Mouse (Mus musculus): ENCODE data around the gene Kctd21.

Kctd21 gene

GRCm38 (mm10) chr7:97386106-97386805 lies 54.1 kb downstream of the Kctd21 start:
- CTCF ChIA-PET = no interaction called here

GRCm38 (mm10) chr7:97386806-97387370 lies 54.8 kb downstream of the Kctd21 start:
- CTCF ChIA-PET = no interaction called here

DNA sequence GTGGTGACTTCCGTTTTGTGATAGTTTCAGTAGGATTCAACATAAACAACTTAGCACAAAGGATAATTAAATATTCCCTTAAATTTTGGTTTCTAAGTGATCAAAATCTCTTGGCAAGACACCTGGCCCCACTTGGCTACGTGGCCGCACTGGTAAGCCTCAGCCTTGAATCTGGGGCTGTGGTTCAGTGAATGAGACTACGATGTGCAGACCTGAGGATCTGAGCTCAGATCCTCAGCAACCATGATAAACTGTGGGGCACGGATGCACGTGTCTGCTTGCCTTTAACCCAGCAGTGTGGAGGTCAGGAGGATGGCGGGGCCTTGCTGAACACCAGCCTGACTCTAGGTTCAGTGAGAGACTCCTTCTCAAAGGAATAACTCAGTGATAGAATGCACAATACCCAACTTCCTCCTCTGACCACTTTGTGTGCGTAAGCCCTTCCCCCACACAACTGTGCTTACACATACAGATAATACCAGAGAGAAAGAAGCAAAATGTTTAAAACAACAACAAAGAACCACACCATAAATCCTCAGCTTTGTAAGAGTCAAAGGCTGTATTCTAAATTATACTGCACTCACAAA lies 55.5 kb downstream of the Kctd21 start:
- CTCF ChIA-PET = no interaction called here

GRCm38 (mm10) chr7:97388541-97388940 lies 56.4 kb downstream of the Kctd21 start:
- CTCF ChIA-PET = no interaction called here

DNA sequence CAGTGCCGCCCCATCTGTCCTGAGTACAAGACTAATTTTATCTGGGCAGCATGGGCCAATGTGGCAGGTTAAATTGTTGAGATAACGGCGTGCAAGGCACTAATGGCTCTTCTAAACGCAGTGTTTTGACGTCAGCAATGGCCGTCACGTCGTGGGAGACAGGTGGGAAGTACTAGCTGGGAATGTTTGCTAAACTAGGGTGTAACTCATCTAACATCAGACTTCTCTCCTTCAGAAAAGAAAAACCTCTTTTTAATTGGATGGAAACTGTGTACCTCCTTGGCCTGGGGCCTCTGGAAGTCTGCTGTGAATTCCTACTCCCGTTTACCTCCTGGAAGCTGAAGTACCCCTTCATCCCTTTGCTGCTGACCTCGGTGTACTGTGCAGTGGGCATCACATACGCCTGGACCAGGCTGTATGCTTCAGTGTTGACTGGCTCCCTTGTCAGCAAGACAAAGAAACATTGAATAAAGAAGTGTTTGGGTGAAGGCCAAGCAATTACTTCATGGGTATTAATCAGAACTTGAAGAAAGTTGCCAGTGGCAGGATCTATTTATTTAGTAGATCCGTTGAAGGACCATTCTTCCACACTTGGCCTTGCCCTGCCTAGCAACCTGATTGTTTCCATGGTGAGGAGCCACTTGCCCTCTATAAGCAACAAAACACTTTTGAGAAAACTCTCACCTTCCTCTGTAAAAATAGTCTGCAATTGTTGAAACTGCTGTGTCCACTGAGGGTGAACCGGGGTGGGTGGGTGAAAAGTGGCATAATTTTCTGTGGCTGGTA lies 59.4 kb downstream of the Kctd21 start:
- CTCF ChIA-PET = interaction anchor here (0.5 to 1.3 kb wide), 2 partner anchors 19 to 30 kb away, joined by 4 to 6 read pairs; no protein-coding TSS in a partner anchor

DNA sequence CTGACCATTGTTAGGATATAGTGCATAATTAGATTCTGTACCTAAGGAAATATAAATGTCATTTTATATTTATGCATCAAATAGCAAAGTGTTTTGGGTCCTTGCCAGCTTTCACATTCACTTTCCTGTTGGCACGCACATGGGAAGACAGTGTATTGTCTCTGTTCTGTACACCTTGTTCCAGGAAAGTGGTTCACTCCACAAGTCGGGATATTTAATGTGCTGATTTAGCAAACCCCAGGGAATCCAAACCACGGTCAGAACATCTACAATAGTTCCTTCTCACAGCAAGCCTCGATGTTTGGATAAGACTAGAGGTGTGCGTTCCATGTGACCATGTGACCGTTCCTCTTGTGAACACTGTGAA lies 59.9 kb downstream of the Kctd21 start:
- CTCF ChIA-PET = interaction anchor here (1.3 kb wide), 1 partner anchor 30 kb away, joined by 6 read pairs; no protein-coding TSS in a partner anchor

DNA sequence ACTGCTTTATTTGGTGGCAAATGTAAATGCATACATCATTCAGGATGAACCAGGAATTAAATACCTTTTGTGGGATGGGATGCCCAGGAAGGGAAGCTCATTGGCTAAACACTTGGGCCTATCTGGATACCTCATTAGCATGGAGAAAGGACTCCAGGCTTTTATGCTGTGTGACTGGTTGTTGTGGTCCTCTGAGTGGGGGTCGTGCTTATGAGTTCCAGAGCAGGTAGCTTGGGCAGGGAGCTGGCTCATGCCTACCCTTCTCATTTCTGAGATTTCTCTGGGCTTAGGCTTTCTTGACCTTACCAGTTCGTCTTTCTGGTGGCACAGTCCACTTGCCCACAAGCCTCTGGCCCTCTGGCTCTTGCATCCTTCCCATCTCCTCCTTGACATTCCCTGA lies 62.2 kb downstream of the Kctd21 start:
- CTCF ChIA-PET = no interaction called here

DNA sequence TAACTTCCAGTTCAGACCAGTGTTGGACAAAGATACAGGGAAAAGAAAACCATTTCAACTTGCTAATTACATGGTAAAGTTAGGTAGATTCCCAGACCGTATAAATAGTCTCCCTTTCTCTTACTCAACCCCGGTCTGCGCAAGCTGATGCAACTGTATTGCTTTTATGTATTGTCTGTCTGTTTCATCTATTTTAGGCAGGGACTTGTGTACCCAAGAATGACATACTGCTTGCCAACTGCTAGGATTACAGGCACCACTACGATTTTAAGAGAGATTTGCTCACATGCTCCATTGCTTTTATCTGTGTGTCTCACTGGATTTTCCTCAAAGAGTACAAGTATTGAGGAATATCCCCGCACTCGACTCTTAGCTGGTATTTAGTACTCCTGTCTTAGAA lies 66.8 kb downstream of the Kctd21 start:
- CTCF ChIA-PET = interaction anchor here (0.7 to 1.3 kb wide), 3 partner anchors 44 to 217 kb away, joined by 3 read pairs; partner anchors contain the start of genes Aamdc and Rsf1
